ENCODE assay signal across 9 mouse cellular contexts in the genomic region with DNA sequence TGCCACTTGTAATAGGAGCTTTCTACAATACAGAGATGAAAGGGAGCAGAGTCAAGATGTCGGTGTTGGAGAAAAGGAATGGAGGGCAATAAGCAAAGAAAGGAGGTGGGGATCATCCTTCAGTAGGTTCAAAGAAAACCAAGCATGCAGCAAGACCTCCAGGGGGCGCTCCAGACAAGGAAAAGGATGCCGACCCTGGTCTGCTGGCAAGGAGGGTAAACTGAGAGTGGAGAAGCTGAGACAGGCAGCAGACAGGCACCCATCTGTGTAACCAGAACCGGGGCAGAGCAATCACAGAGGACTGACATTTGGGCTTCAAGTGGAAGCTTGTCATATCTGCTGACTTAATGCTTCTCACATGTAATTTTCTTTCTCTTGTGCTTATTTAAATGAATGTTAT. TPM values are rescaled to one million over a fixed set of nuclear protein-coding genes. Genes with fewer than 3 reads are reported as not detected.
DNase-seq lines count a peak whose midpoint lies in the region; ATAC-seq and TF ChIP-seq lines count a peak whose summit lies in the region.
"Had no signal": no experiment of that assay in that cellular context is flagged by ENCODE, and none has a peak within 500 bp of the region (broad histone marks: within the 10 kb centered on the region; RNA-seq: fewer than 3 reads in every experiment).

No protein-coding gene starts in this region.

- H3K4me2 ChIP-seq in midbrain, embryonic 15.5 days, result no peak overlapping the region
- no peak overlapping the region for H3K4me2 ChIP-seq in hindbrain, postnatal 0 days (ENCODE audit: low read depth, low read length)
- no peak overlapping the region for H3K4me2 ChIP-seq in liver, embryonic 13.5 days
- H3K4me2 ChIP-seq: heart, embryonic 15.5 days had no signal

- no peaks in the 10 kb centered on the region for H3K4me1 ChIP-seq in midbrain, embryonic 10.5 days
- no peaks in the 10 kb centered on the region for H3K4me1 ChIP-seq in midbrain, embryonic 15.5 days
- no peaks in the 10 kb centered on the region for H3K4me1 ChIP-seq in embryonic fibroblast, embryonic 13.5 days (ENCODE audit: control insufficient read depth, insufficient read depth, low read length)
- no peaks in the 10 kb centered on the region for H3K4me1 ChIP-seq in hindbrain, postnatal 0 days (ENCODE audit: insufficient read depth, low read length)
- H3K4me1 ChIP-seq in liver, embryonic 13.5 days (replicated peaks), result peaks cover 5% of the 10 kb centered on the region; the same call in 1 of the 2 replicates
- H3K4me1 ChIP-seq: heart, embryonic 15.5 days had no signal

- H3K9me3 ChIP-seq in midbrain, embryonic 10.5 days (replicated peaks), result no peaks in the 10 kb centered on the region
- no peaks in the 10 kb centered on the region for H3K9me3 ChIP-seq in midbrain, embryonic 15.5 days
- H3K9me3 ChIP-seq in hindbrain, postnatal 0 days (ENCODE audit: low read length), result no peaks in the 10 kb centered on the region
- H3K9me3 ChIP-seq in liver, embryonic 13.5 days (replicated peaks), result no peaks in the 10 kb centered on the region
- H3K9me3 ChIP-seq: heart, embryonic 15.5 days had no signal

- H3K9ac ChIP-seq in midbrain, embryonic 15.5 days, result no peak overlapping the region
- no peak overlapping the region for H3K9ac ChIP-seq in hindbrain, postnatal 0 days (replicated peaks; ENCODE audit: low read length)
- H3K9ac ChIP-seq in liver, embryonic 13.5 days, result no peak overlapping the region
- H3K9ac ChIP-seq: heart, embryonic 15.5 days had no signal

- H3K36me3 ChIP-seq in midbrain, embryonic 10.5 days, result no peaks in the 10 kb centered on the region
- no peaks in the 10 kb centered on the region for H3K36me3 ChIP-seq in midbrain, embryonic 15.5 days (replicated peaks)
- no peaks in the 10 kb centered on the region for H3K36me3 ChIP-seq in hindbrain, postnatal 0 days (ENCODE audit: insufficient read depth, low read length)
- H3K36me3 ChIP-seq in liver, embryonic 13.5 days, result no peaks in the 10 kb centered on the region
- H3K36me3 ChIP-seq: heart, embryonic 15.5 days had no signal

- no peak overlapping the region for H3K27ac ChIP-seq in midbrain, embryonic 10.5 days (replicated peaks)
- H3K27ac ChIP-seq in midbrain, embryonic 15.5 days, result no peak overlapping the region
- H3K27ac ChIP-seq in embryonic fibroblast, embryonic 13.5 days (ENCODE audit: insufficient read depth, low read length), result no peak overlapping the region
- H3K27ac ChIP-seq in hindbrain, postnatal 0 days, result no peak overlapping the region
- no peak overlapping the region for H3K27ac ChIP-seq in liver, embryonic 13.5 days
- H3K27ac ChIP-seq: heart, embryonic 15.5 days had no signal

- TF ChIP-seq CTCF in embryonic fibroblast, embryonic 13.5 days (IDR thresholded peaks at IDR 0.05; ENCODE audit: borderline replicate concordance, insufficient read depth, low read length), result peak; percentile 48; the same call in 1 of the 2 replicates
- TF ChIP-seq CTCF in hindbrain, postnatal 0 days (IDR thresholded peaks at IDR 0.05; ENCODE audit: low read depth), result peak; percentile 78

- no peaks in the 10 kb centered on the region for H3K27me3 ChIP-seq in midbrain, embryonic 10.5 days (ENCODE audit: low read depth, poor library complexity, severe bottlenecking)
- no peaks in the 10 kb centered on the region for H3K27me3 ChIP-seq in midbrain, embryonic 15.5 days (replicated peaks)
- H3K27me3 ChIP-seq in hindbrain, postnatal 0 days (ENCODE audit: insufficient read depth, low read length), result no peaks in the 10 kb centered on the region
- H3K27me3 ChIP-seq in liver, embryonic 13.5 days, result no peaks in the 10 kb centered on the region
- H3K27me3 ChIP-seq: heart, embryonic 15.5 days had no signal

- peak; percentile 77 for DNase-seq in midbrain, embryonic 10.5 days (ENCODE audit: low spot score)
- DNase-seq in adrenal gland, postnatal 25 days, result peak; percentile 82
- DNase-seq in hindbrain, postnatal 0 days (ENCODE audit: low spot score), result peak; percentile 69
- peak; percentile 40 for DNase-seq in liver, embryonic 13.5 days
- DNase-seq in right cerebral cortex, postnatal 14 days, result peak; percentile 76

- no peak overlapping the region for H3K4me3 ChIP-seq in midbrain, embryonic 10.5 days
- no peak overlapping the region for H3K4me3 ChIP-seq in midbrain, embryonic 15.5 days
- H3K4me3 ChIP-seq in embryonic fibroblast, embryonic 13.5 days (ENCODE audit: insufficient read depth, low read length), result no peak overlapping the region
- H3K4me3 ChIP-seq in hindbrain, postnatal 0 days (ENCODE audit: low read length), result no peak overlapping the region
- H3K4me3 ChIP-seq in liver, embryonic 13.5 days (replicated peaks), result no peak overlapping the region
- H3K4me3 ChIP-seq: heart, embryonic 15.5 days had no signal

- no peak for TF ChIP-seq POLR2A in embryonic fibroblast, embryonic 13.5 days (IDR thresholded peaks at IDR 0.05; ENCODE audit: low read depth, low read length)

- 13% methylated on average over 4 of the region's 4 CpGs for WGBS in midbrain, embryonic 10.5 days
- WGBS in midbrain, embryonic 15.5 days, result 5% methylated on average over 4 of the region's 4 CpGs
- WGBS in hindbrain, postnatal 0 days, result 11% methylated on average over 4 of the region's 4 CpGs
- 4% methylated on average over 4 of the region's 4 CpGs for WGBS in liver, embryonic 13.5 days (ENCODE audit: insufficient replicate concordance)

- ATAC-seq in midbrain, embryonic 15.5 days (replicated peaks), result no peak
- peak; percentile 18; the same call in 1 of the 2 replicates for ATAC-seq in hindbrain, postnatal 0 days
- no peak for ATAC-seq in liver, embryonic 13.5 days (ENCODE audit: low read depth)
- no peak for ATAC-seq in erythroid progenitor cell, adult 5-6 weeks (replicated peaks; ENCODE audit: low FRiP score, poor library complexity, severe bottlenecking)

RNA-seq across cellular contexts. Expression of gene Hao2, which starts 22.6 kb away (rescaled TPM):
- polyA plus RNA-seq in midbrain, embryonic 10.5 days (2016; fragmentation: Nextera tagmentation; extraction: Ambion mirVana), result 0.05 TPM in 1 of 2 replicates, not detected in the other
- 0.10 TPM in 1 of 2 replicates, not detected in the other for polyA plus RNA-seq in midbrain, embryonic 15.5 days (2015; fragmentation: Nextera tagmentation; extraction: Ambion mirVana)
- 223 and 290 TPM in 2 replicates for total RNA-seq in adrenal gland, postnatal 25 days (2021)
- not detected in 2 replicates for polyA plus RNA-seq in embryonic fibroblast, embryonic 13.5 days (2011; ENCODE audit: insufficient read length, low read depth, missing spikeins)
- not detected in 2 replicates for total RNA-seq in hindbrain, postnatal 0 days (2014; rRNA removed)
- polyA plus RNA-seq in hindbrain, postnatal 0 days (2015; fragmentation: Nextera tagmentation; extraction: Ambion mirVana), result not detected in 2 replicates
- 2.5 and 2.7 TPM in 2 replicates for polyA plus RNA-seq in liver, embryonic 13.5 days (2015; fragmentation: Nextera tagmentation; extraction: Ambion mirVana)
- not detected in 2 replicates for total RNA-seq in erythroid progenitor cell, adult 5-6 weeks (2015; ENCODE audit: low replicate concordance)
- not detected in 2 replicates for total RNA-seq in erythroid progenitor cell, adult 5-6 weeks (2017; ENCODE audit: low replicate concordance)
- polyA plus RNA-seq: heart, embryonic 15.5 days had no signal

RNA-seq across cellular contexts. Expression of gene Hsd3b1, which starts 56.1 kb away (rescaled TPM):
- polyA plus RNA-seq in midbrain, embryonic 10.5 days (2016; fragmentation: Nextera tagmentation; extraction: Ambion mirVana), result 0.07 and 0.36 TPM in 2 replicates
- polyA plus RNA-seq in midbrain, embryonic 15.5 days (2015; fragmentation: Nextera tagmentation; extraction: Ambion mirVana), result not detected in 2 replicates
- 14,240 and 17,479 TPM in 2 replicates for total RNA-seq in adrenal gland, postnatal 25 days (2021)
- 0.72 TPM in 1 of 2 replicates, not detected in the other for polyA plus RNA-seq in embryonic fibroblast, embryonic 13.5 days (2011; ENCODE audit: insufficient read length, low read depth, missing spikeins)
- 0.10 TPM in 1 of 2 replicates, not detected in the other for total RNA-seq in hindbrain, postnatal 0 days (2014; rRNA removed)
- polyA plus RNA-seq in hindbrain, postnatal 0 days (2015; fragmentation: Nextera tagmentation; extraction: Ambion mirVana), result not detected in 2 replicates
- polyA plus RNA-seq in liver, embryonic 13.5 days (2015; fragmentation: Nextera tagmentation; extraction: Ambion mirVana), result 14.1 and 16.8 TPM in 2 replicates
- total RNA-seq in erythroid progenitor cell, adult 5-6 weeks (2015; ENCODE audit: low replicate concordance), result not detected in 2 replicates
- not detected in 2 replicates for total RNA-seq in erythroid progenitor cell, adult 5-6 weeks (2017; ENCODE audit: low replicate concordance)
